Mouse (Mus musculus) yolk sac, embryonic 10.5 days (tissue): Measurements from ENCODE around the gene 9430038I01Rik.
"Not testable (repeated sequence)": the region's sequence is repeated elsewhere in the genome, so short reads cannot be mapped to it uniquely, and the experiment has no call there.

Experiments
- DNase-seq: peaks from one replicate; pipeline ENCODE4 v3.0.0-alpha.2; 2017; ENCODE audit warnings: low spot score

Gene 9430038I01Rik

GRCm38 (mm10) chr7:137410337-137411197 is at the start of gene 9430038I01Rik:
9430038I01Rik (minus strand) TSS chr7:137410762.
- DNase-seq = peak; percentile 99

GRCm38 (mm10) chr7:137445321-137445720 is 34.8 kb upstream of the 9430038I01Rik start:
- DNase-seq = no peak

GRCm38 (mm10) chr7:137442951-137443350 is 32.4 kb upstream of the 9430038I01Rik start:
- DNase-seq = no peak

- not testable (repeated sequence) for DNase-seq
Measured at GRCm38 (mm10) chr7:137438962-137439361, 28.4 kb upstream of the 9430038I01Rik start.

- DNase-seq = no peak
Measured at GRCm38 (mm10) chr7:137438179-137438550, 27.6 kb upstream of the 9430038I01Rik start.

GRCm38 (mm10) chr7:137437440-137438178 is 27.0 kb upstream of the 9430038I01Rik start, which contains the start of gene Glrx3:
Glrx3 (plus strand) TSS chr7:137437614.
- peak; percentile 93 for DNase-seq

- DNase-seq = no peak
Measured at GRCm38 (mm10) chr7:137436901-137437300, 26.3 kb upstream of the 9430038I01Rik start.

GRCm38 (mm10) chr7:137431769-137432603 is 21.4 kb upstream of the 9430038I01Rik start:
- DNase-seq = no peak

- DNase-seq = no peak
Measured at GRCm38 (mm10) chr7:137426693-137427092, 16.1 kb upstream of the 9430038I01Rik start.

- no peak for DNase-seq
Measured at GRCm38 (mm10) chr7:137421236-137421635, 10.7 kb upstream of the 9430038I01Rik start.

GRCm38 (mm10) chr7:137420550-137420949 is 10.0 kb upstream of the 9430038I01Rik start:
- no peak for DNase-seq

- no peak for DNase-seq
Measured at GRCm38 (mm10) chr7:137414710-137415109, 4.1 kb upstream of the 9430038I01Rik start.

GRCm38 (mm10) chr7:137407428-137408058 is 3.0 kb downstream of the 9430038I01Rik start:
- DNase-seq = peak; percentile 23

GRCm38 (mm10) chr7:137404146-137404545 is 6.4 kb downstream of the 9430038I01Rik start:
- no peak for DNase-seq

GRCm38 (mm10) chr7:137398973-137399372 is 11.6 kb downstream of the 9430038I01Rik start:
- no peak for DNase-seq

- no peak for DNase-seq
Measured at GRCm38 (mm10) chr7:137397361-137397910, 13.1 kb downstream of the 9430038I01Rik start.

- DNase-seq = no peak
Measured at GRCm38 (mm10) chr7:137395421-137395820, 15.1 kb downstream of the 9430038I01Rik start.

GRCm38 (mm10) chr7:137387863-137388262 is 22.7 kb downstream of the 9430038I01Rik start:
- no peak for DNase-seq

- DNase-seq = no peak
Measured at GRCm38 (mm10) chr7:137374996-137375395, 35.6 kb downstream of the 9430038I01Rik start.

- no peak for DNase-seq
Measured at GRCm38 (mm10) chr7:137371770-137372169, 38.8 kb downstream of the 9430038I01Rik start.

GRCm38 (mm10) chr7:137370175-137370574 is 40.4 kb downstream of the 9430038I01Rik start:
- no peak for DNase-seq
